Mouse (Mus musculus) left cerebral cortex, adult 11 months (tissue): ENCODE measurements at regions not wholly inside any gene's neighbourhood (a gene's known extent, or its start where the extent isn't known, plus 50 kb on each side); places are given as distances from the start of the nearest gene placed in this dataset.

ENCODE experiments used
- DNase-seq: peaks from one replicate; pipeline ENCODE4 v3.0.0; 2022; ENCODE audit warnings: low spot score

GRCm38 (mm10) chr12:9091951-9092350 is 62.2 kb downstream of the Ttc32 start:
- DNase-seq: no peak

GRCm38 (mm10) chr12:9095061-9095460 is 65.3 kb downstream of the Ttc32 start:
- DNase-seq: no peak

- DNase-seq: no peak
These were observed 76.6 kb downstream of the Ttc32 start for GRCm38 (mm10) chr12:9106416-9106815.

- DNase-seq: no peak
These were observed 80.0 kb downstream of the Ttc32 start for GRCm38 (mm10) chr12:9109806-9110205.

GRCm38 (mm10) chr12:9112161-9112674 is 82.4 kb downstream of the Ttc32 start:
- no peak for DNase-seq

- DNase-seq: peak; percentile 27
These were observed 83.9 kb downstream of the Ttc32 start for GRCm38 (mm10) chr12:9113652-9114051.

GRCm38 (mm10) chr12:9114061-9114460 is 84.3 kb downstream of the Ttc32 start:
- DNase-seq: no peak

- no peak for DNase-seq
These were observed 88.8 kb downstream of the Ttc32 start for GRCm38 (mm10) chr12:9118576-9118975.

GRCm38 (mm10) chr12:9127931-9128550 is 98.2 kb downstream of the Ttc32 start:
- DNase-seq: no peak

- no peak for DNase-seq
These were observed 98.9 kb downstream of the Ttc32 start for GRCm38 (mm10) chr12:9128581-9129275.

- DNase-seq: no peak
These were observed 102.8 kb downstream of the Ttc32 start for GRCm38 (mm10) chr12:9132621-9133020.

GRCm38 (mm10) chr12:9133890-9134870 is 104.4 kb downstream of the Ttc32 start:
- DNase-seq: no peak

GRCm38 (mm10) chr12:9151001-9151400 is 121.2 kb downstream of the Ttc32 start:
- DNase-seq: no peak

GRCm38 (mm10) chr12:9151426-9151825 is 121.6 kb downstream of the Ttc32 start:
- DNase-seq: no peak

- DNase-seq: no peak
These were observed 124.7 kb downstream of the Ttc32 start for GRCm38 (mm10) chr12:9154491-9154890.

- no peak for DNase-seq
These were observed 127.0 kb downstream of the Ttc32 start for GRCm38 (mm10) chr12:9156794-9157193.

GRCm38 (mm10) chr12:9158751-9159150 is 129.0 kb downstream of the Ttc32 start:
- DNase-seq: no peak

GRCm38 (mm10) chr12:9165367-9165940 is 135.7 kb downstream of the Ttc32 start:
- no peak for DNase-seq

GRCm38 (mm10) chr12:9166218-9166908 is 136.6 kb downstream of the Ttc32 start:
- no peak for DNase-seq

GRCm38 (mm10) chr12:9169008-9169407 is 139.2 kb downstream of the Ttc32 start:
- DNase-seq: no peak

- no peak for DNase-seq
These were observed 143.9 kb downstream of the Ttc32 start for GRCm38 (mm10) chr12:9173680-9174079.
